Mouse (Mus musculus): ENCODE data around the gene Rbp2.

The Rbp2 gene

DNA sequence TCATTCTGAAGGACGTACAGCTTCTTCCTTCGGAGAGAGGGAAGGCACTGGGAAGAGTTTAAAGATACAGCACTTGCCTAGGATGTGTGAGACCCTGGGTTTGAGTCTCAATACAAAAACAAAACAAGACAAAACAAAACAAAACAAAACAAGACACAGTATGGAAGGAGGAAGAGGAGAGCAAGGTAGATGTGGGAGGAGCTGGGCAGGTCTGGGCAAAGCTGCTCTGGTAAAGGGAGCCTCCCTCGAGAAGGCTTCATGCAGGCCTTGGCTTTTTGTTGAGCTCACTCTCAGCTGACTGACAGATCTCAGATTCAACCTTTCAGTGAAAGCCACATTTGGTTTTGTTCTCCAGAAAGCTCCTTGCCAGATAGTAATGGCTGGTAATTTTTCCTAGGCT is at the start of gene Rbp2:
Rbp2 (plus strand) TSS at position 301 of the 400 bp plus-strand sequence.
- no peak for DNase-seq (ENCODE audit: low spot score in 2 of 2)

- no peak for DNase-seq (ENCODE audit: low spot score in 2 of 2)
Observed at GRCm38 (mm10) chr9:98437819-98438218, 48.1 kb upstream of the Rbp2 start.

DNA sequence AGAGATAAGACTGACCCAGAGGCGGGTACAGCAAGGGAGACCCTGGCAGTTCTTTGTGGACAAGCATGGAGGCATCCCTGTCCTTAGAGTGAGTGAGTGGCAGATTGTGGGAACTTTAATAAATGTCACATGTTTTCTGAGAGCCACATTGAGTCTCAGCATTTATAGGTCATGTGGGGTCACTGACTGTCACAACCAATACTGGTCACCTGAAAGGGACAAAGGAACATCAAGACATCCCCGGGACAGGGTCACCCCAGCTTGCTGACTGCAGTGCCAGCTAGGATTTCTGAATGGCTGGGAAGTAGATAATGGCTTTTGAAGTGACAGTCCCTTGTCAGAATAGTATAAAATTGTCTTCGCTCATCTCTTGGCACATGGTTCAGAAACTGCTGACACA is 46.8 kb upstream of the Rbp2 start:
- no peak for DNase-seq (ENCODE audit: low spot score in 2 of 2)

DNA sequence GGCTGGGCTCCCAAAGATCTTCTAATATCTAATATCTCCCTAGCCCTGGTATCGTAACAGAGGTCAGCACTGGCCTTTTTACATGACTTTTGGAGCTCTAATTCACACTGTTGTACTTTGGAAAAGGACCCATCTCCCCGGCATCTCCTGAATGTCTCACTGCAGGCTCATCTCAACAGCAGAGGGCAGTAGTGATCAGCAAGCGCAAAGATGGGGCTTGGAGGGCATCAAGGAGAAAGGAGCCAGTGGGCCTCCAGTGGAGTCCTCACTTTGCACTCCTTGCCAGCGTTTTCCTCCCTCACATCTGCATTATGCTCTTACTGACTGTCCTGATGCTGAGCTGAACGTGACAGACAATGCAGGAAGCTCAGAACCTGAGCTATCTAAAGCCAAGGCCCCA is 43.3 kb upstream of the Rbp2 start:
- DNase-seq (ENCODE audit: low spot score in 2 of 2) = peak in 1 of 2 experiments; percentile 19

- no peak for DNase-seq (ENCODE audit: low spot score in 2 of 2)
Observed at GRCm38 (mm10) chr9:98445359-98446149, 40.4 kb upstream of the Rbp2 start.

GRCm38 (mm10) chr9:98450976-98451375 is 34.9 kb upstream of the Rbp2 start:
- no peak for DNase-seq (ENCODE audit: low spot score in 2 of 2)

- no peak for DNase-seq (ENCODE audit: low spot score in 2 of 2)
Observed at GRCm38 (mm10) chr9:98466709-98467108, 19.2 kb upstream of the Rbp2 start.

DNA sequence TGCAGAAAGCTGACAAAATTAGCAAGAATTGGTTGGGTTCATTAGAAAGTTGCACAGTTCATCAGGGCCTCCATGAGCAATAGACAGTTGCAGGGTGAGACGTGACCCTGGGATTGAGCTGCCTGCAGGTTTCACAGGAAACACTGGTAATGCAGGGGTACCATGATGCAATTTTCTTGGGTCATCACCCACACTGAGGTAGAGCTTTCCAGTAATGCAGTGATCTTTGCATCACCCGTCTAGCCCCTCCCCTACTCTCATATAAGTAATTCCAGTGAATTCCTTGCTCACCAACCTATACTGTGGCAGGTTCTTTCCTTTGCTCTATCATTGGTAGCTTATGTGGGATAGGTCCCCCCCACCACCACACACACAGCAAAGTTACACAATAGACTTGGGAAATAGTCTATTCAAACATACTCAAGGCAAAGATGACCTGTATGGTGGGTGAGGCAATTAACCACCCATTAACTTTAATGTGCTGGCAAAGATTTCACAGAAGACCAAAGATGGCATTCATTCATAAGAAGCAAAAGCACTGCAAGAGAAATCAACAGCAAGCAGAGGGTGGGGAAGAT is 5.7 kb upstream of the Rbp2 start:
- DNase-seq (ENCODE audit: low spot score in 2 of 2) = no peak

DNA sequence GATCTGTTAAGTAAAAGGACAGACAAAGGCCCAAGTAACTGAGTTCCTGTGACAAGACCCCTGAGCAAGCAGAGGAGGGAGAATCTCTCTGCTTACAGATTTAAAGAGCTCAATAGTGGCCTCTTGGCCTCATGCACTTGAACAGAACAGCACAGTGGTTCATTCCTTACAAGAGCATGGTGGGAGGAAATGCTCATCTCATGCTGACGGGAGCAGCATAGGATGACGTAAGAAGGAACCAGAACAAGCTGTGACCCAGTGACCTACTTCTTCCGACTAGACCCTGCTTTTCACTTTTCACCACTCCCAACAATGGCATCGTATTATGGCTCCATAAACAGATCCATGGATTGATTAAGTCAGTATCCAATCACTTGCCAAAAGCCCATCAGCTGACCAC is 3.7 kb upstream of the Rbp2 start:
- no peak for DNase-seq (ENCODE audit: low spot score in 2 of 2)

DNA sequence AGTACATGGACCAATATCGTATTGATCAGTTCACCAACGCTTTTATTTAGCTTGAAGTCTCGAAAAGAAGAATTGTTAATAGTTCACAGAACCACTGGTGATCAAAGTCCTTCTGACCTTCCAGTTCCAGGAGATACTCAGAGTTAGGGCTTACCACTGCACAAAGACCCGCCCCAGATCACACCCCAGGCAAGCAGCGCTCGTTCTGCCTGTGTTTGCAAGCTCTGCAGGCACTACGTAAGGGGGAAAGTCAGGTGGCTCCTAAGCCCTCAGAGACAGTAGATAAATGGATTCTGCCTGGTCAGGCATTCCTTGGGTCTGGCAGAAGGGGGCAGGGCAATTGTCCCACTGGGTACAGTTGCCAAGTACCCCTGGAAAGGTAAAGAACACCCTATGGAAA is 895 bp upstream of the Rbp2 start:
- DNase-seq (ENCODE audit: low spot score in 2 of 2) = no peak

DNA sequence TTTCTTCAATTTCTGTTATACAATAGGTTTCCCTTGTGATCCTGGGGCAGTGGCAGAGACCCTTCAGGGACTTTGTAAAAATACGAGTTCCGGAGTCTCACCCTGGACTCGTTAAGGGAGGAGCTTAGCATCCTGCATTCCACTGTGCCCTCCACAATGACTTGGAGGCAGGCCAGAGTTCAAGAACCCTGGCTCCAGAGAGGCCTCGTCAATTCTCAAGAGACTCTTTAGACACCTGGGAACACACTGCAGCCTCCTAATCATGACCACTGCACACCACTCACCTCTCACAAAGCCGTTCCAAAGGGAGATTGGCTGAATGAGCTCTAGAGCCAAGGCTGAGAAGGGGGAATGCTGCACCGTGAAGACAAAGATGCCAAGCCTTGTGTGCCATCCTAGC is 1.4 kb downstream of the Rbp2 start:
- DNase-seq (ENCODE audit: low spot score in 2 of 2) = no peak

GRCm38 (mm10) chr9:98489532-98489931 is 3.6 kb downstream of the Rbp2 start:
- DNase-seq (ENCODE audit: low spot score in 2 of 2) = no peak

DNA sequence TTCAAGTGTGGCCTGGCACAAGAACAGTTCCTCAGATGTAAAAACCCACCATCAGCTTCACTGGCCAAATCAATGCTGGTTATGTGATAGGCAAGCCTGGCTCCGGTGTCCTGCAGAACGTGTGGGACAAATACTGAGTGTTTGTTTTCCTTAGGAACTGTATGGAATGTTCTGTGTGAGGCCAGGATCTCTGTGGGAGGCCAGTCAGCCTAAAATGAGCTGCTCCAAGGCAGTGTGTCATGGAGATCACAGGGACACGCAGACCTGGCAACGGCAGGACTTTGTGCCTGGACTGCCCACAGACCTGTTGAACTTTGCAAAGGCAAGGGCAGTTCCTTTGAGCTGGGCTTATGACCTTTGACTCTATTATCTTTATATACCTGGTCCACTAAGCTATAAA is 4.2 kb downstream of the Rbp2 start:
- no peak for DNase-seq (ENCODE audit: low spot score in 2 of 2)

DNA sequence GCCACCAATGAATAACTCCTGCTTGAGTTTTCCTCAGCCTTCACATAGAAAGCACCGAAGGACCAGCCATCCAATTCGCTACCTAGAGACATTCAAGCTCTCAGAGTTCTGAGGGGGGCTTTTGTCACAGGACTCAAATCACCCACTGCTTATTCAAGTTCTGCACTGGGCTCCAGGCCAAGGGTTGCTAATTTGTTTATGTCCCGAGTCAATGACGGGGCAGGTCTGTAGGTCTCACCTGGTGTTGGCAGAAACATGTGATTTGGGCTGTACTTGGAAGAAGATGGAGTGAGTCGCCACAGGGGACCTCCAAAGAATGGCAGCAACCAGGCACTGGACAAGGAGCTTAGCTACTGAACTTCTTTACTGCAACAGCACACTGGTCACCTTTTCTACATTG is 5.2 kb downstream of the Rbp2 start:
- DNase-seq (ENCODE audit: low spot score in 2 of 2) = no peak

DNA sequence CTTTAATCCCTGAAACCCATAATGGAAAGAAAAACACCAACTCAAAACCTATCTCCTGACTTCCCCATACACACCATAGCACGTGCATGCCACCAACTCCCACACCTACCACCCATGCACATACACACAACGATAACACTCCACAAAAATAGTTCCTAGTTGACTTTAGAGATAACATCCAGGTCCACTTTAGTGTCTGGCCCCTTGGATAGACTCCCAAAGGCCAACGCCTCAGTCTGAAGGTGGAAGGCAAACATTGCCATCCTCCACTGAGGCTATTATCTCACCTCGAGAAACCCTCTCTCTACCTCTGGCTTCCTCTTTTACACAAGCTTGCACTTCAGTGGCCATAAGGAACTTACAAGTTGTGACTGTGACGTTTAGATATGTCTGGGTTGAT is 6.3 kb downstream of the Rbp2 start:
- no peak for DNase-seq (ENCODE audit: low spot score in 2 of 2)

DNA sequence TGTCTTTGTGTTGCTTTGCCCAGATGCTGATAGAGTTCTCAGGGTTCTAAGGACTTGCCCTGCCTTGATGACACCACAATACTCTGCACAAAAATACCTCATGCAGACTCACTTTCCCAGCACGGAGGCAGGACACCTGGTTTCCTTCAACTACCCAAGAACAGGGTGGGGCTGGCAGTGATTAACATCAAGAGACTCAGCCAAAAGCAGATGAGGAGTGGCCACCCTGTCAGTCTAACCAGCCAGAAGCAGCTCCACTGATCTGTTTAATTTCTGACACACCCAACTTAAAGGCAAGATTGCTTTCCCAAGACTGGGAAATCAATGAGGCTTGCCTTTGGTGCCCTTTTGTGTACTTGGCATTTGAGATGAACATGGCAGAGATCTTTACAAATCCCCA is 6.9 kb downstream of the Rbp2 start:
- no peak for DNase-seq (ENCODE audit: low spot score in 2 of 2)

GRCm38 (mm10) chr9:98497157-98497556 is 11.2 kb downstream of the Rbp2 start:
- no peak for DNase-seq (ENCODE audit: low spot score in 2 of 2)

- no peak for DNase-seq (ENCODE audit: low spot score in 2 of 2)
Observed at GRCm38 (mm10) chr9:98497990-98498389, 12.1 kb downstream of the Rbp2 start.

DNA sequence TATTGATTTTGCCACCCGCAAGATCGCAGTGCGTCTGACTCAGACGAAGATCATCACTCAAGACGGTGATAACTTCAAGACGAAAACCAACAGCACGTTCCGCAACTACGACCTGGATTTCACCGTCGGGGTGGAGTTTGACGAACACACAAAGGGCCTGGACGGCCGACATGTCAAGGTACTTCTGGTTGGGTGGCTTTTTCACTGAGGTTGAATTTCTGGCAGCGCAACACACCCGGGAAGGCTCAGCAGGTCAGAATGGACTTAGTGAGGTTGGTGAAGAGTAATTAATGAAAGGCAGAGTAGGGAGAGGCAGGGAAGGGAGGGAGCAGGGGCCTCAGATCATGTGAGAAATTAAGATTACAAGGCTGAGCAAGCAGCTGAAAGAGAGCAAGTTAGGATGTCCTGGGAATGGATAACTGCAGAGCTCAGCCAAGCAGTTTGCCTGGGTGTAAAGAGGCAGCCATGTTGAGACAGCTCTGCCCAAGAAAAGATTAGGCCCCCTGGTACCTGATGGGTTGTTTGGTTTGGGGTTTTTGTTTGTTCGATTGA is 12.9 kb downstream of the Rbp2 start:
- no peak for DNase-seq (ENCODE audit: low spot score in 2 of 2)

DNA sequence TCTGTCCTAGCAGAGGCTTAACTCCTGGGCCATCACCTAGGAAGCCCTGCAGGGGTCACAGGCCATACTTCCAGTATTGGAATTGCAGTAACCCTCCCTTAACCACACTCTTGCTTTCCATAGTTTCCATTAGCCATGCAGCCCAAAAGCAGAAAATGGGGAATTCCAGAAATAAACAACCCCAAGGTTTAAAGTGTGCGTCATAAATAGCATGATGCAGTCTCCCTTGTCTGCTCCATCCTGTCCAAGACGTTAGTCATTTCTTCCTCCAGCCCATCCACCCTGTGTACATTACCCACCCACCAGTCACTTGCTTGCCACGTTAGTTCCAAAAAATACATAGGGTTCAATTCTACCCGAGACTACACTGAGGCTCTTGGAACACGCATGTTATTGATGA is 13.7 kb downstream of the Rbp2 start:
- no peak for DNase-seq (ENCODE audit: low spot score in 2 of 2)

DNA sequence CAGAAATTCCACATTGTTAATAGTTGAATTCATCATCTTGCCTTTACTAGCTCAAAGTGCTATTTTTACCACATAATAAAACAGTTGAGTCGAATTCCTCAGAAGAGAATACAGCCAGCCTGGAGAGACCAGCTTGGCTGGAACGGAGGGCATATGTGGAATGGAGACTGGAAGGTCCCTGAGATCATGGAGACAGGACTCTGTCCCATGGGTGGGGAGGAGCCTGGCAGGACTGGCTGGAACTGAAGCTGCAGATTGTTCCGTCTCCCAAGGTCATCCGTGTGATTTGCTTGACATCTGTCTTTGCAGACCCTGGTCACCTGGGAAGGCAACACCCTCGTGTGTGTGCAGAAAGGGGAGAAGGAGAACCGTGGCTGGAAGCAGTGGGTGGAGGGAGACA is 21.6 kb downstream of the Rbp2 start:
- no peak for DNase-seq (ENCODE audit: low spot score in 2 of 2)

DNA sequence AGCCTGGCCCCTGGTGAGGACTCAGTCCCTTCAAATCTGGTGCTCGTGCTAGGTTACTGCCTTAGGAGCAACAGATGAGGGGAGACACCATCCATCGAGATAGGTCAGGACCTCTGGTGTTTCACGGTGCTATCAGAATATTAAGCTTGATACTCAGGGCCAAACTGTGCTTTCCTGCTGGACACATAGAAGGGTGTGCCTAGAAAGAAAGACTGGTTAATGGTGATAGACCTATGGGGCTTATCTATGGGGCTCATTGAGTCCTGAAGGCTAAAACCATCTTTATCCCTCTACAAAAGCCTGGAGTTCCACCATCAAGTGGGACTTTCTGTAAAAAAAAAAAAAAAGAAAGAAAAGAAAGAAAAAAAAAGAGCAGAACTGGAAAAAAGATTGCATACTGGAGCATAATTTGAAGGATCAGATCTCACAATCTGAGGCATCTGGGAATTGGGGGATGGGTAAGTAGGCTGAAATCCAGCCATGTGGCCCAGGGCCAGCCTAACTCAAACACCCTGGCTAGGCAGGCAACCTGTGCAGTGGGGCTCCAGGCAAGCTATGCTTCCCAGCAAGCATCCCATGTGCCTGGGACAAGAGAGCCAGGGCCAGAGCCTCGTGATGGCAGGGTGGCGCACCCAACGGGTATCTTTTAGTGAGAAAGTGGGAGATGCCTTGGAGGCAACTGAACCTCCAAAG is 24.6 kb downstream of the Rbp2 start:
- DNase-seq (ENCODE audit: low spot score in 2 of 2) = no peak

DNA sequence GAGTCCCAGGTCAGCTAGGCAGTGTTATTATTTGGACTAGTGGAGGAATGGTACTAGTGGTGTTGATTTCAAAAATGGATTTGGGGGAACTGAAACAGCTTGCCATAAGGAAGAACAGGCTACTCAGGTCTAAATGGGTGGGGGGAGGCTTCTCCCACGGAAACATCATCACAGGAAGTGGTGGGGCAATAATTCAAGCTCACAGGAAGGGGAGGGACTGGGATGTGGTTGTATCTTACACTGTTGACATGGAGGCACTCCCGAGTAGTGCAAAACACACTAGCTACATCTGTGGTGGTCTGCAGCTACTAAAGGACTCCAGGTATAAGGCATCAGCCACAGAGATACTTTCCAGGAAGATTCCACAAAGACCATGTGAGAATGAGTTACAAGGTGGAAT is 38.0 kb downstream of the Rbp2 start:
- DNase-seq (ENCODE audit: low spot score in 2 of 2) = no peak
